Mouse (Mus musculus) lung, embryonic 14.5 days (tissue): ENCODE results near the gene Eno2. TPM values are rescaled to one million over a fixed set of nuclear protein-coding genes. Genes with fewer than 3 reads are reported as not detected.

Experiments used
- ATAC-seq: fragments of 200-750 bp; cut with Nextera tagmentation; 2 replicates; pipeline ENCODE4 v1.8.0; 2017; ENCODE audit warnings: mild to moderate bottlenecking, moderate TSS enrichment, moderate library complexity; ENCODE audit not compliant: insufficient read depth
- DNase-seq: peaks from one replicate; pipeline ENCODE4 v3.0.0-alpha.2; 2015
- H3K27ac ChIP-seq: fragments of 300-500 bp; sonication (generic); 2 replicates; pipeline ENCODE4 v1.5.1; 2014; ENCODE audit warnings: low read depth, mild to moderate bottlenecking, moderate library complexity
- H3K27me3 ChIP-seq: fragments of 300-500 bp; sonication (generic); 2 replicates; pipeline ENCODE4 v1.6.1; 2014; ENCODE audit warnings: low read length, control low read depth; ENCODE audit not compliant: insufficient read depth
- H3K36me3 ChIP-seq: fragments of 300-500 bp; sonication (generic); 2 replicates; pipeline ENCODE4 v1.6.1; 2014; ENCODE audit warnings: control low read depth; ENCODE audit not compliant: insufficient read depth
- H3K4me1 ChIP-seq: fragments of 300-500 bp; sonication (generic); 2 replicates; pipeline ENCODE4 v1.6.1; 2014; ENCODE audit warnings: antibody characterized with exemption, control low read depth; ENCODE audit not compliant: insufficient read depth
- H3K4me2 ChIP-seq: fragments of 300-500 bp; sonication (generic); 2 replicates; pipeline ENCODE4 v1.6.1; 2014; ENCODE audit warnings: mild to moderate bottlenecking
- H3K4me3 ChIP-seq: fragments of 300-500 bp; sonication (generic); 2 replicates; pipeline ENCODE4 v1.5.1; 2014; ENCODE audit warnings: low read depth, low read length
- H3K9ac ChIP-seq: fragments of 300-500 bp; sonication (generic); 2 replicates; pipeline ENCODE4 v1.6.1; 2014
- H3K9me3 ChIP-seq: fragments of 300-500 bp; sonication (generic); 2 replicates; pipeline ENCODE4 v1.6.1; 2016; ENCODE audit warnings: low read depth, low read length, control low read depth
- CTCF ChIP-seq: IDR thresholded peaks from 2 replicates; pipeline ENCODE4 v1.5.1; 2016; ENCODE audit warnings: antibody characterized with exemption, low read depth
- WGBS: fragments of 180-500 bp; shearing (Covaris S2); extraction: QIAGEN DNeasy Blood & Tissue Kit; methylation state at CpG from one replicate; pipeline ENCODE4 v1.1.7; 2014; 5-methylcytosine and 5-hydroxymethylcytosine counted together
- polyA plus RNA-seq: library from polyadenylated mRNA; unstranded; fragments of >200 nt; fragmentation: Nextera tagmentation; extraction: Ambion mirVana; gene quantifications from 2 replicates; pipeline ENCODE4 v1.2.1, GENCODE M21; 2014

Eno2 gene
- polyA plus RNA-seq, 1 experiment from 2014 or later, result 4.1 TPM

GRCm38 (mm10) chr6:124779984-124780416 is 10.5 kb upstream of the Eno2 start:
- DNase-seq, result no peak

GRCm38 (mm10) chr6:124779222-124779983 is 9.9 kb upstream of the Eno2 start, which contains the start of gene Lrrc23:
TSS of gene Lrrc23 (minus strand) at chr6:124779727.
- Histone ChIP-seq H3K9ac (peak within 1 kb of the TSS; percentile 16; the same call in 1 of the 2 replicates), H3K4me2 (peak within 1 kb of the TSS; percentile 58), H3K27ac (no peak within 1 kb of the TSS), H3K4me3 (peak within 1 kb of the TSS; percentile 32), H3K9me3 (no peaks in the 10 kb centered on the region), H3K36me3 (no peaks in the 10 kb centered on the region), H3K4me1 (peaks cover 8% of the 10 kb centered on the region; the same call in 1 of the 2 replicates), H3K27me3 (0 out of 2 replicates have a peak, but pooled peaks cover 4% of the 10 kb centered on the region)
- 2% methylated on average over 23 of the region's 23 CpGs for WGBS
- peak; percentile 86 for DNase-seq
- peak; percentile 75 for ATAC-seq
- no peak for TF ChIP-seq CTCF

More at GRCm38 (mm10) chr6:124779984-124780416, 10.5 kb upstream of the Eno2 start:
- ATAC-seq, result no peak
- Histone ChIP-seq H3K9me3 (no peaks in the 10 kb centered on the region), H3K9ac (peak overlapping the region; percentile 16; the same call in 1 of the 2 replicates), H3K27ac (no peak overlapping the region), H3K4me3 (peak overlapping the region; percentile 32), H3K27me3 (0 out of 2 replicates have a peak, but pooled peaks cover 4% of the 10 kb centered on the region), H3K36me3 (no peaks in the 10 kb centered on the region), H3K4me1 (peaks cover 8% of the 10 kb centered on the region; the same call in 1 of the 2 replicates), H3K4me2 (peak overlapping the region; percentile 58)
- no peak for TF ChIP-seq CTCF
- WGBS, result 7% methylated on average over 10 of the region's 10 CpGs

- H3K27me3 ChIP-seq, result no peaks in the 10 kb centered on the region
- no peak for ATAC-seq
- 0 out of 2 replicates have a peak, but pooled peaks cover 3% of the 10 kb centered on the region for H3K4me1 ChIP-seq
- no peak for TF ChIP-seq CTCF
- H3K9me3 ChIP-seq, result no peaks in the 10 kb centered on the region
- DNase-seq, result no peak
- 81% methylated on average over 15 of the region's 15 CpGs for WGBS
- no peaks in the 10 kb centered on the region for H3K36me3 ChIP-seq
- no peak overlapping the region for H3K9ac ChIP-seq
- H3K4me2 ChIP-seq, result no peak overlapping the region
- H3K4me3 ChIP-seq, result no peak overlapping the region
- no peak overlapping the region for H3K27ac ChIP-seq
Measured at GRCm38 (mm10) chr6:124770511-124770910, 1.0 kb upstream of the Eno2 start.

- WGBS, result 38% methylated on average over 7 of the region's 7 CpGs
- H3K27ac ChIP-seq, result no peak overlapping the region
- no peaks in the 10 kb centered on the region for H3K36me3 ChIP-seq
- DNase-seq (no peak), ATAC-seq (no peak)
- TF ChIP-seq CTCF, result no peak
- H3K4me1 ChIP-seq, result 0 out of 2 replicates have a peak, but pooled peaks cover 3% of the 10 kb centered on the region
- no peaks in the 10 kb centered on the region for H3K27me3 ChIP-seq
- H3K9ac ChIP-seq, result no peak overlapping the region; the same call in 1 of the 2 replicates
- H3K9me3 ChIP-seq, result no peaks in the 10 kb centered on the region
- peak overlapping the region; percentile 81 for H3K4me2 ChIP-seq
- H3K4me3 ChIP-seq, result peak overlapping the region; percentile 51; the same call in 1 of the 2 replicates
Measured at GRCm38 (mm10) chr6:124770013-124770412, 540 bp upstream of the Eno2 start.

GRCm38 (mm10) chr6:124768704-124769044 is 799 bp downstream of the Eno2 start:
- Histone ChIP-seq H3K27me3 (no peaks in the 10 kb centered on the region), H3K4me3 (peak overlapping the region; percentile 51), H3K4me2 (peak overlapping the region; percentile 81), H3K36me3 (no peaks in the 10 kb centered on the region), H3K4me1 (0 out of 2 replicates have a peak, but pooled peaks cover 3% of the 10 kb centered on the region), H3K9ac (no peak overlapping the region; the same call in 1 of the 2 replicates), H3K27ac (no peak overlapping the region), H3K9me3 (no peaks in the 10 kb centered on the region)
- ATAC-seq (peak; percentile 28; the same call in 1 of the 2 replicates), DNase-seq (no peak)
- 4% methylated on average over 9 of the region's 9 CpGs for WGBS
- TF ChIP-seq CTCF, result no peak

GRCm38 (mm10) chr6:124767920-124768703 is 1.4 kb downstream of the Eno2 start:
- peak overlapping the region; percentile 51 for H3K4me3 ChIP-seq
- no peaks in the 10 kb centered on the region for H3K36me3 ChIP-seq
- no peak overlapping the region for H3K27ac ChIP-seq
- H3K4me2 ChIP-seq, result peak overlapping the region; percentile 81
- 0 out of 2 replicates have a peak, but pooled peaks cover 3% of the 10 kb centered on the region for H3K4me1 ChIP-seq
- no peak overlapping the region for H3K9ac ChIP-seq
- DNase-seq (peak; percentile 31), ATAC-seq (peak; percentile 28; the same call in 1 of the 2 replicates)
- 24% methylated on average over 19 of the region's 19 CpGs for WGBS
- TF ChIP-seq CTCF, result no peak
- H3K27me3 ChIP-seq, result no peaks in the 10 kb centered on the region
- H3K9me3 ChIP-seq, result no peaks in the 10 kb centered on the region

GRCm38 (mm10) chr6:124767536-124767919 is 1.9 kb downstream of the Eno2 start:
- no peak for TF ChIP-seq CTCF
- 0 out of 2 replicates have a peak overlapping the region, but pooled peaks have one; percentile 81 for H3K4me2 ChIP-seq
- DNase-seq (no peak), ATAC-seq (no peak)
- H3K27me3 ChIP-seq, result no peaks in the 10 kb centered on the region
- no peak overlapping the region for H3K27ac ChIP-seq
- no peaks in the 10 kb centered on the region for H3K9me3 ChIP-seq
- H3K36me3 ChIP-seq, result no peaks in the 10 kb centered on the region
- H3K4me1 ChIP-seq, result 0 out of 2 replicates have a peak, but pooled peaks cover 3% of the 10 kb centered on the region
- H3K9ac ChIP-seq, result no peak overlapping the region
- WGBS, result 48% methylated on average over 4 of the region's 4 CpGs
- no peak overlapping the region for H3K4me3 ChIP-seq
